Mouse (Mus musculus) limb, embryonic 11.5 days (tissue): ENCODE results near the gene Olfr460. TPM values are rescaled to one million over a fixed set of nuclear protein-coding genes. Genes with fewer than 3 reads are reported as not detected.
A peak's percentile ranks its signal among the peaks of the same experiment; 100 is the strongest.
"Not testable (repeated sequence)": the region's sequence is repeated elsewhere in the genome, so short reads cannot be mapped to it uniquely, and the experiment has no call there.

Experiments
- ATAC-seq: fragments of 200-750 bp; cut with Nextera tagmentation; 2 replicates; pipeline ENCODE4 v1.8.0; 2017; ENCODE audit warnings: low read depth; ENCODE audit not compliant: insufficient number of reproducible peaks, low FRiP score, low TSS enrichment
- DNase-seq: peaks from one replicate; pipeline ENCODE4 v3.0.0-alpha.2; 2015; ENCODE audit warnings: low spot score
- H3K27ac ChIP-seq: fragments of 300-500 bp; sonication (generic); replicated peaks from 2 replicates; pipeline ENCODE4 v1.5.1; 2014; ENCODE audit warnings: low read depth, mild to moderate bottlenecking, low read length
- H3K27me3 ChIP-seq: fragments of 300-500 bp; sonication (generic); 2 replicates; pipeline ENCODE4 v1.6.1; 2014; ENCODE audit warnings: mild to moderate bottlenecking, low read length, mixed read lengths; ENCODE audit not compliant: control insufficient read depth, insufficient read depth
- H3K36me3 ChIP-seq: fragments of 300-500 bp; sonication (generic); 2 replicates; pipeline ENCODE4 v1.6.1; 2014; ENCODE audit warnings: mild to moderate bottlenecking, low read length, moderate library complexity, mixed read lengths; ENCODE audit not compliant: control insufficient read depth, insufficient read depth
- H3K4me1 ChIP-seq: fragments of 300-500 bp; sonication (generic); 2 replicates; pipeline ENCODE4 v1.6.1; 2014; ENCODE audit warnings: low read length, mixed read lengths; ENCODE audit not compliant: control insufficient read depth, insufficient read depth
- H3K4me2 ChIP-seq: fragments of 300-500 bp; sonication (generic); 2 replicates; pipeline ENCODE4 v1.6.1; 2014; ENCODE audit warnings: low read depth, mild to moderate bottlenecking, moderate library complexity; ENCODE audit not compliant: severe bottlenecking
- H3K4me3 ChIP-seq: fragments of 300-500 bp; sonication (generic); 2 replicates; pipeline ENCODE4 v1.5.1; 2014; ENCODE audit warnings: low read depth, low read length
- H3K9ac ChIP-seq: fragments of 300-500 bp; sonication (generic); 2 replicates; pipeline ENCODE4 v1.6.1; 2014; ENCODE audit warnings: mild to moderate bottlenecking, low read length
- H3K9me3 ChIP-seq: fragments of 300-500 bp; sonication (generic); 2 replicates; pipeline ENCODE4 v1.6.1; 2016; ENCODE audit warnings: low read length; ENCODE audit not compliant: control insufficient read depth
- WGBS: fragments of 180-500 bp; shearing (Covaris S2); extraction: QIAGEN DNeasy Blood & Tissue Kit; methylation state at CpG from one replicate; pipeline ENCODE4 v1.1.7; 2014; 5-methylcytosine and 5-hydroxymethylcytosine counted together
- polyA plus RNA-seq: library from polyadenylated mRNA; unstranded; fragments of >200 nt; fragmentation: Nextera tagmentation; extraction: Ambion mirVana; gene quantifications from 2 replicates; pipeline ENCODE4 v1.2.1, GENCODE M21; 2014

The Olfr460 gene
- polyA plus RNA-seq, 1 experiment from 2014 or later, result 0.04 TPM

DNA sequence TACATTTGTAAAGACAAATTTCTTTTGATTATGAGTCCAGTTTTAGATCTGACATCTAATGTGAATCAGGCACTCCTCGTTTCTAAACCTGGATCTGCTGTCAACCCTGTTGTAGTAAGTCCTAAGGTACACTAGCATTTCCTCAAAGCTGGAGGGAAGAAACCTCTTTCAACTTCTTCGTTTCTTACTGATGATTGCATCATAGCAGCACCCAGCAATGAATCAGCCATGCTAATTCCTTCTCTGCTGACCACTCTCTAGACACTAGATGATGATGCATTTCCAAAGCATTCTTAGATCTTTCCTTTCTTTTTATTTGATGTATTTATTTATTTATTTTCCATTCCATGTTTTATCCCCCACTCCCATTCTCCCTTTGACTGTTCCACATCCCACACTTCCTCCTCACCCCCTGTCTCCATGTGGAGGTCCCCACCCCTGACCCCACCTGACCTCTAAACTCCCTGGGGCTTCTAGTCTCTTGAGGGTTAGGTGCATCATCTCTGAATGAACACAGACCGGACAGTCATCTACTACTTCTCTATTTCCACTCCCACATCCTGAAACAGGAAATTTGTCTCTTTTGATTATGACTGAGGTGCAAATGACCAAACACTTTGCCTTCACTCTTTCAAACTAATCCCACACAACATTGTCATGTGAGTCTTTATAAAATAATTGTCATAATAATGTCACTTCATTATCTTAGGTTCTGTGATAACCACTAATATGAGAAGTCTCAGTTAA is 25.7 kb downstream of the Olfr460 start:
- Histone ChIP-seq H3K9me3 (no peaks in the 10 kb centered on the region), H3K4me1 (no peaks in the 10 kb centered on the region), H3K9ac (no peak overlapping the region), H3K27ac (no peak overlapping the region), H3K4me2 (no peak overlapping the region), H3K27me3 (no peaks in the 10 kb centered on the region), H3K36me3 (no peaks in the 10 kb centered on the region), H3K4me3 (no peak overlapping the region)
- WGBS, result 77% methylated on average over 3 of the region's 3 CpGs
- ATAC-seq (no peak), DNase-seq (no peak)

DNA sequence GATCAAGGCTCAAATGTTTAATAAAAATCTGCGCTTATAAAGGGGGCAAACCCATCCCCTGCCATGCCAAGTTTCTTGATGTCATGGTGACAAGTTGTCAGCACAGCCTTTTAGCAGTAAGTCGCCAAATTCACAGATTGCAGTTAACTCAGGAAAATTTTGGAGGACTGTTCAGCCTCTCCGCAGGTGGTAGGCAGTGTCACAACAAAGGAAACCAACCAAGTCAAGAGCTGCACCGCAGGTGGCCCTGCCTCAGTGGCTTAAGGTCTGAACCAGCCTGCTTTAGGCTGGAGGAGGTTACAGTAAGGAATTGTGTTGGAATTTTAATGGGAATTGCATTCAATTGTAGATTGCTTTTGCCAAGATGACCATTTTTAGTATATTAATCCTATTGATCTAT is 29.3 kb downstream of the Olfr460 start:
- not testable (repeated sequence) for H3K4me2 ChIP-seq, ATAC-seq, H3K4me1 ChIP-seq, H3K9ac ChIP-seq, H3K27me3 ChIP-seq, H3K27ac ChIP-seq, H3K36me3 ChIP-seq, DNase-seq, H3K4me3 ChIP-seq, H3K9me3 ChIP-seq
- WGBS, result 30% methylated on average over 4 of the region's 4 CpGs

DNA sequence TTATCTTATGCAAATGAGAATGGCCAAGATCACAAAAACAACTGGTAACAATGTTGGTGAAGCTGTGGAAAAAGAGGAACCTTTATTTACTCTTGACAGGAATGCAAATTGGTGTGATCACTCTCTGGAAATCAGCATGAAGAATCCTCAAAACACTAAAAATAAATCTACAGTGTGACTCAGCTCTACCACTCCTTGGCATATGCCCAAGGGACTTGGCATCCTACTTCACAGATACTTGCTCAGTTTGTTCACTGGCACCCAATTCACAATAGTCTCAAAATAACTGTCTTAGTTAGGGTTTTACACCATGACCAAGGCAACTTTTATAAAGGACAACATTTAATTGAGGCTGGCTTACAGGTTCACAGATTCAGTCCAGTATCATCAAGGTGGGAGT is 38.1 kb downstream of the Olfr460 start:
- H3K9me3 ChIP-seq, result no peaks in the 10 kb centered on the region
- DNase-seq (no peak), ATAC-seq (no peak)
- no peaks in the 10 kb centered on the region for H3K27me3 ChIP-seq
- H3K27ac ChIP-seq, result no peak overlapping the region
- H3K4me1 ChIP-seq, result no peaks in the 10 kb centered on the region
- no peak overlapping the region for H3K4me3 ChIP-seq
- no peaks in the 10 kb centered on the region for H3K36me3 ChIP-seq
- H3K9ac ChIP-seq, result no peak overlapping the region
- no peak overlapping the region for H3K4me2 ChIP-seq

DNA sequence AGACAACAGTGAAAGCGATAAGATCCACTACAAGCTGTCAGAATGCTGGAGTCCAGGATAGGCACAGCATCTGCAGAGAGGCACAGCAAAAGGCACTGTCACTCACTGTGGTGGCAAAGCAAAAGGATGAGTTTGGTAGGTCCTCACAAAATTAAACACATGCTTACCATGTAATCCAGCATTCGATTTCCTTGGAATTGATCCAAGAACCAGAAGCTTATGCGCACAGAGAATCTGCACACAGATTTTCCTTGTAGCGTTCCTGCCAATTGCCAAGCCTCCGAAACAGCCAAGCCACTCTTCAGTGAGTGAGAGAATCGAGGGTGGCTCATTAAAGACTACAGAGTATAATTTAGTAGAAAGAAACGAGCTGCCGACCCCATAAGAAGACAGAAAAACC is 41.0 kb downstream of the Olfr460 start:
- DNase-seq (no peak), ATAC-seq (no peak)
- Histone ChIP-seq H3K4me3 (no peak overlapping the region), H3K27ac (no peak overlapping the region), H3K9me3 (no peaks in the 10 kb centered on the region), H3K36me3 (no peaks in the 10 kb centered on the region), H3K27me3 (no peaks in the 10 kb centered on the region), H3K4me1 (no peaks in the 10 kb centered on the region), H3K9ac (no peak overlapping the region), H3K4me2 (no peak overlapping the region)
- 82% methylated on average over 8 of the region's 8 CpGs for WGBS

DNA sequence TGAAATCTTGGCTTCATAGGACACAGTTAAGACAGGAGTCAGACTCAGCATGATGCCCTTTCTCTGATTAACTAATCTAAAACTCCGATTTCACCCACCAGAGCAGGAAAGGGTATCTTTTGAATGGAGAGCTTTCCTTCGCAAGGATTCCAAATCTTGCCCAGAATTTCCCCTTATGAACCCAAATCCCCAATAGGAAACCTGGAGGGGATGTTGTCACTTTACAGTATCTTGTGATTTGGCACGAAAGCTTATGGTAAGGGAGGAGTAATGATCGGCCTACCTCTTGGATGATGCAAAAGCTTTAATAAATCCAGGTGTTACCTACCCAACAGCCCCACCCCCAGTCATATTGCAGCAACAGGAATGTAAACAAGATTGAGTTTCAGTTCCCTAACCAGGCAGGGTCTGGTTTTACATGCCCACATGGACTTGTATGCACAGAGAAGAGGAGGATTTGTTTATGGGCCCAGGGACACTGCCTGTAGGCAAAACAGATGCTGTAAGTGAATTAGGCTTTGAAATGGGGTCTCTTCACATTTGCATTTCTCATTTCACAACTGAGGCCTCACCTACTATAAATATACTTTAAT is 44.1 kb downstream of the Olfr460 start, which contains the start of gene Tas2r138:
Gene Tas2r138 (minus strand): TSS at position 51 of the 593 bp plus-strand sequence.
- Histone ChIP-seq H3K9ac (no peak within 1 kb of the TSS), H3K36me3 (no peaks in the 10 kb centered on the region), H3K4me2 (no peak within 1 kb of the TSS), H3K4me1 (no peaks in the 10 kb centered on the region), H3K27ac (no peak within 1 kb of the TSS), H3K4me3 (no peak within 1 kb of the TSS), H3K9me3 (no peaks in the 10 kb centered on the region), H3K27me3 (no peaks in the 10 kb centered on the region)
- 85% methylated on average over 4 of the region's 4 CpGs for WGBS
- no peak for DNase-seq
- ATAC-seq, result no peak

DNA sequence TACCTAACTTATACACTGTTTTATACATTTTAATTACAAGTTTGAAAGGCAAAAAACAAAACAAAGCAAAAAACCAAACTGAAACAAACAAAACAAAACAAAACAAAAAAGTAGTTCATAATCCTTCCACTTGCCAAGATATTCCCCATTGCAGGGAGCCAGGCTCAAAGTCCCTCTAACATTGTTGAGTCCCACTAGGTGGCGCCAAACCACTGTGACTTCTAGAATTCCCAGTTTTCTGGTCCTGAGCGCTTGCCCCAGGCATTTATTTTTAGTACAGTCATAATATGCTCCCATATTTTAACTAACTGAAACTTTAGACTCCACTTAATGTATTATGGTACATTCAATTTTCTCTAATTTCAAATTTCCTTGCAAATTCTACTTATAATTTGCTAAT is 48.7 kb downstream of the Olfr460 start:
- DNase-seq, result peak; percentile 76
- WGBS, result 24% methylated on average over 2 of the region's 2 CpGs
- no peak overlapping the region for H3K4me3 ChIP-seq
- no peaks in the 10 kb centered on the region for H3K4me1 ChIP-seq
- peak; percentile 51; the same call in 1 of the 2 replicates for ATAC-seq
- no peak overlapping the region for H3K27ac ChIP-seq
- no peak overlapping the region for H3K4me2 ChIP-seq
- no peak overlapping the region for H3K9ac ChIP-seq
- H3K9me3 ChIP-seq, result no peaks in the 10 kb centered on the region
- no peaks in the 10 kb centered on the region for H3K36me3 ChIP-seq
- H3K27me3 ChIP-seq, result no peaks in the 10 kb centered on the region

Other genes starting within 250 kb of the Olfr460 start
- gene Agk, start 244.3 kb upstream of the Olfr460 start, polyA plus RNA-seq, result 43.1 and 46.0 TPM in 2 replicates
- gene E330009J07Rik, start 133.4 kb upstream of the Olfr460 start, polyA plus RNA-seq, result 12.4 and 14.6 TPM in 2 replicates
- 0.07 TPM in 1 of 2 replicates, not detected in the other for gene Wee2, start 130.4 kb upstream of the Olfr460 start, polyA plus RNA-seq
- gene Ssbp1, start 98.1 kb upstream of the Olfr460 start, polyA plus RNA-seq, result 177 and 179 TPM in 2 replicates
- not detected in 2 replicates for gene Tas2r137, start 78.3 kb upstream of the Olfr460 start, polyA plus RNA-seq
- gene Tas2r108, start 76.0 kb upstream of the Olfr460 start, polyA plus RNA-seq, result 0.15 TPM in 1 of 2 replicates, not detected in the other
- not detected in 2 replicates for gene Prss37, start 50.0 kb upstream of the Olfr460 start, polyA plus RNA-seq
- 0.09 and 0.11 TPM in 2 replicates for gene Olfr461, start 14.4 kb upstream of the Olfr460 start, polyA plus RNA-seq
- 0.60 and 0.80 TPM in 2 replicates for gene Clec5a, start 16.3 kb downstream of the Olfr460 start, polyA plus RNA-seq
- not detected in 2 replicates for gene Tas2r138, start 43.8 kb downstream of the Olfr460 start, polyA plus RNA-seq
- not detected in 2 replicates for gene Mgam, start 59.3 kb downstream of the Olfr460 start, polyA plus RNA-seq